Mouse (Mus musculus): Measurements from ENCODE around the gene Sp1. TPM values are rescaled to one million over a fixed set of nuclear protein-coding genes. Genes with fewer than 3 reads are reported as not detected.

Gene Sp1
- polyA plus RNA-seq, 1 experiment from 2014 or later = 12.5 TPM

GRCm38 (mm10) chr15:102458904-102459317 is 53.0 kb downstream of the Sp1 start, which contains the start of gene Prr13:
Gene Prr13 (plus strand): TSS chr15:102459028.
- Histone ChIP-seq H3K4me1 (replicated peaks; ENCODE audit: control insufficient read depth, insufficient read depth, low read length) (no peaks in the 10 kb centered on the region), H3K27ac (ENCODE audit: low read depth, low read length) (no peak within 1 kb of the TSS)
- peak; percentile 66 for ATAC-seq (replicated peaks; ENCODE audit: low FRiP score)

DNA sequence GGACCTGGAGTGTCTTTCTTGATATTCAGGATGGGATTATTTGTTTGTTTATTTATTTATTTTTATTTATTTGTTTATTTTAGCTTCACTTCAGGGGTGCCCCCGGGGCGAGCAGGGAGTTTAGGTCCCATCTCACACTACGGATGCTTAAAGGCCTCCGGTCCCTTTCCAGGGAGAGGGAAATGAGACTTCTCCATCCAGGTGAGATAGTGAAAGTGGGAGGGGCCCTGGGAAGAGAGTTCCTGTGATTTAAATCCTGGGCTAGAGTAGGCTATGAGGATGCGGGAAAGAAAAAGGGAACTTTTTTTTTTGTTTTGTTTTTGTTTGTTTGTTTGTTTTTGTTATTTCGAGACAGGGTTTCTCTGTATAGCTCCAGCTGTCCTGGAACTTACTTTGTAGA is 53.4 kb downstream of the Sp1 start:
- H3K4me1 ChIP-seq (replicated peaks; ENCODE audit: control insufficient read depth, insufficient read depth, low read length) = no peaks in the 10 kb centered on the region
- H3K27ac ChIP-seq (ENCODE audit: low read depth, low read length) = no peak overlapping the region
- H3K9me3 ChIP-seq (ENCODE audit: control insufficient read depth, low read length) = no peaks in the 10 kb centered on the region
- H3K9ac ChIP-seq (ENCODE audit: low read length) = peak overlapping the region; percentile 56
- DNase-seq (ENCODE audit: low spot score) = no peak
- H3K4me2 ChIP-seq (ENCODE audit: low read depth, low read length, severe bottlenecking) = peak overlapping the region; percentile 50
- H3K27me3 ChIP-seq (ENCODE audit: control insufficient read depth, insufficient read depth, low read length) = no peaks in the 10 kb centered on the region
- H3K4me3 ChIP-seq (ENCODE audit: low read depth, low read length) = peak overlapping the region; percentile 43
- ATAC-seq (replicated peaks; ENCODE audit: low FRiP score) = 0 out of 2 replicates have a peak, but pooled peaks have one; percentile 28
- 32% methylated on average over 6 of the region's 6 CpGs for WGBS
- H3K36me3 ChIP-seq (ENCODE audit: control insufficient read depth, insufficient read depth, low read length) = no peaks in the 10 kb centered on the region

More at GRCm38 (mm10) chr15:102458904-102459317, 53.0 kb downstream of the Sp1 start, which contains the start of gene Prr13:
- Histone ChIP-seq H3K4me2 (ENCODE audit: low read depth, low read length, severe bottlenecking) (peak within 1 kb of the TSS; percentile 50), H3K4me3 (ENCODE audit: low read depth, low read length) (peak within 1 kb of the TSS; percentile 43), H3K27me3 (ENCODE audit: control insufficient read depth, insufficient read depth, low read length) (no peaks in the 10 kb centered on the region), H3K9ac (ENCODE audit: low read length) (peak within 1 kb of the TSS; percentile 56), H3K9me3 (ENCODE audit: control insufficient read depth, low read length) (no peaks in the 10 kb centered on the region), H3K36me3 (ENCODE audit: control insufficient read depth, insufficient read depth, low read length) (no peaks in the 10 kb centered on the region)
- under 1% methylated on average over 19 of the region's 19 CpGs for WGBS
- DNase-seq (ENCODE audit: low spot score) = peak; percentile 84

DNA sequence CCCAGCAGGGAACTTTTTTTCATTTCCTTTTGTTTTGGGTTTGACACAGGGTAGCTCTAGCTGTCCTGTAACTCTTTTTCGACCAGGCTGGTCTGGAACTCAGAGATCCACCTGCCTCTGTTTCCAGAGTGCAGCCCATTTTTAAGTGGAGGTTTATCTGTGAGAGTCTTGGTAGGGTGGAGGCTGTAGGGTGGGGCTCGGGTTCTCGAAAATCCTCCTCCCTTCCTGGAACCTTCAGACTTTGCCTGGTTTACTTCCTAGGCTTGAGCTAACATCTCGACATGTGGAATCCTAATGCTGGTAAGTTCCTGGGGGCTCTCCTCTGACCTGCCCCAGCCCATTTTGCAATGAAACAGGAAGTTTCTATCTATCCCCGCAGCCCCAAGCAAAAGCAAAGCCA is 53.9 kb downstream of the Sp1 start:
- Histone ChIP-seq H3K27ac (ENCODE audit: low read depth, low read length) (no peak overlapping the region), H3K9me3 (ENCODE audit: control insufficient read depth, low read length) (no peaks in the 10 kb centered on the region), H3K9ac (ENCODE audit: low read length) (no peak overlapping the region), H3K4me3 (ENCODE audit: low read depth, low read length) (no peak overlapping the region), H3K4me1 (replicated peaks; ENCODE audit: control insufficient read depth, insufficient read depth, low read length) (no peaks in the 10 kb centered on the region), H3K4me2 (ENCODE audit: low read depth, low read length, severe bottlenecking) (peak overlapping the region; percentile 50; the same call in 1 of the 2 replicates), H3K27me3 (ENCODE audit: control insufficient read depth, insufficient read depth, low read length) (no peaks in the 10 kb centered on the region), H3K36me3 (ENCODE audit: control insufficient read depth, insufficient read depth, low read length) (no peaks in the 10 kb centered on the region)
- DNase-seq (ENCODE audit: low spot score) (no peak), ATAC-seq (replicated peaks; ENCODE audit: low FRiP score) (0 out of 2 replicates have a peak, but pooled peaks have one; percentile 47)
- 71% methylated on average over 5 of the region's 5 CpGs for WGBS

GRCm38 (mm10) chr15:102460409-102460808 is 54.5 kb downstream of the Sp1 start:
- 87% methylated on average over 12 of the region's 12 CpGs for WGBS
- Histone ChIP-seq H3K9ac (ENCODE audit: low read length) (no peak overlapping the region), H3K27ac (ENCODE audit: low read depth, low read length) (no peak overlapping the region), H3K27me3 (ENCODE audit: control insufficient read depth, insufficient read depth, low read length) (no peaks in the 10 kb centered on the region), H3K4me2 (ENCODE audit: low read depth, low read length, severe bottlenecking) (no peak overlapping the region), H3K36me3 (ENCODE audit: control insufficient read depth, insufficient read depth, low read length) (no peaks in the 10 kb centered on the region), H3K9me3 (ENCODE audit: control insufficient read depth, low read length) (no peaks in the 10 kb centered on the region), H3K4me1 (replicated peaks; ENCODE audit: control insufficient read depth, insufficient read depth, low read length) (no peaks in the 10 kb centered on the region), H3K4me3 (ENCODE audit: low read depth, low read length) (no peak overlapping the region)
- DNase-seq (ENCODE audit: low spot score) (no peak), ATAC-seq (replicated peaks; ENCODE audit: low FRiP score) (no peak)

GRCm38 (mm10) chr15:102460971-102461370 is 55.0 kb downstream of the Sp1 start:
- DNase-seq (ENCODE audit: low spot score) (no peak), ATAC-seq (replicated peaks; ENCODE audit: low FRiP score) (no peak)
- Histone ChIP-seq H3K27me3 (ENCODE audit: control insufficient read depth, insufficient read depth, low read length) (no peaks in the 10 kb centered on the region), H3K4me3 (ENCODE audit: low read depth, low read length) (no peak overlapping the region), H3K27ac (ENCODE audit: low read depth, low read length) (no peak overlapping the region), H3K9ac (ENCODE audit: low read length) (no peak overlapping the region), H3K9me3 (ENCODE audit: control insufficient read depth, low read length) (no peaks in the 10 kb centered on the region), H3K4me2 (ENCODE audit: low read depth, low read length, severe bottlenecking) (no peak overlapping the region), H3K4me1 (replicated peaks; ENCODE audit: control insufficient read depth, insufficient read depth, low read length) (no peaks in the 10 kb centered on the region), H3K36me3 (ENCODE audit: control insufficient read depth, insufficient read depth, low read length) (no peaks in the 10 kb centered on the region)
- 80% methylated on average over 4 of the region's 4 CpGs for WGBS

- Histone ChIP-seq H3K4me1 (replicated peaks; ENCODE audit: control insufficient read depth, insufficient read depth, low read length) (no peaks in the 10 kb centered on the region), H3K27me3 (ENCODE audit: control insufficient read depth, insufficient read depth, low read length) (no peaks in the 10 kb centered on the region), H3K4me3 (ENCODE audit: low read depth, low read length) (no peak overlapping the region), H3K36me3 (ENCODE audit: control insufficient read depth, insufficient read depth, low read length) (no peaks in the 10 kb centered on the region), H3K9me3 (ENCODE audit: control insufficient read depth, low read length) (no peaks in the 10 kb centered on the region), H3K4me2 (ENCODE audit: low read depth, low read length, severe bottlenecking) (no peak overlapping the region), H3K27ac (ENCODE audit: low read depth, low read length) (no peak overlapping the region), H3K9ac (ENCODE audit: low read length) (no peak overlapping the region)
- ATAC-seq (replicated peaks; ENCODE audit: low FRiP score) (no peak), DNase-seq (ENCODE audit: low spot score) (no peak)
- WGBS = 85% methylated on average over 9 of the region's 9 CpGs
These were observed 55.6 kb downstream of the Sp1 start for GRCm38 (mm10) chr15:102461430-102462075.

DNA sequence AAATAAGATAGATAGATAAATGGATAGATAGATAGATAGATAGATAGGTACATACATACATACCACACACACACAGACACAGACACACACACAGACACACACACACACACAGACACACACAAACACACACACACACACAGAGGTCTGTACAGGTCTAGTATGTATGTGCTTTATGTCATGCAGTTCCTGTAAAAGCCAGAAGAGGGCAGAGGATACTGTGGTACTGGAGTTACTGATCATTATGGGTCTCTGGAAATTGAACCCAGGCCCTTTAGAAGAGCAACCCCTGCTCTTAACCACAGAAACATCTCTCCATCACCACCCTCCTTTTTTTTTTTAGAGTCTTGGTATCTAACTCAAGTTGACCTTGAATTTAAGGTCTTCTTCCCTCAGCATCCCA is 57.7 kb downstream of the Sp1 start:
- H3K4me1 ChIP-seq (replicated peaks; ENCODE audit: control insufficient read depth, insufficient read depth, low read length) = no peaks in the 10 kb centered on the region
- H3K36me3 ChIP-seq (ENCODE audit: control insufficient read depth, insufficient read depth, low read length) = no peaks in the 10 kb centered on the region
- no peaks in the 10 kb centered on the region for H3K9me3 ChIP-seq (ENCODE audit: control insufficient read depth, low read length)
- no peak for ATAC-seq (replicated peaks; ENCODE audit: low FRiP score)
- DNase-seq (ENCODE audit: low spot score) = no peak
- no peak overlapping the region for H3K9ac ChIP-seq (ENCODE audit: low read length)
- H3K27ac ChIP-seq (ENCODE audit: low read depth, low read length) = no peak overlapping the region
- no peak overlapping the region for H3K4me3 ChIP-seq (ENCODE audit: low read depth, low read length)
- H3K4me2 ChIP-seq (ENCODE audit: low read depth, low read length, severe bottlenecking) = no peak overlapping the region
- no peaks in the 10 kb centered on the region for H3K27me3 ChIP-seq (ENCODE audit: control insufficient read depth, insufficient read depth, low read length)

DNA sequence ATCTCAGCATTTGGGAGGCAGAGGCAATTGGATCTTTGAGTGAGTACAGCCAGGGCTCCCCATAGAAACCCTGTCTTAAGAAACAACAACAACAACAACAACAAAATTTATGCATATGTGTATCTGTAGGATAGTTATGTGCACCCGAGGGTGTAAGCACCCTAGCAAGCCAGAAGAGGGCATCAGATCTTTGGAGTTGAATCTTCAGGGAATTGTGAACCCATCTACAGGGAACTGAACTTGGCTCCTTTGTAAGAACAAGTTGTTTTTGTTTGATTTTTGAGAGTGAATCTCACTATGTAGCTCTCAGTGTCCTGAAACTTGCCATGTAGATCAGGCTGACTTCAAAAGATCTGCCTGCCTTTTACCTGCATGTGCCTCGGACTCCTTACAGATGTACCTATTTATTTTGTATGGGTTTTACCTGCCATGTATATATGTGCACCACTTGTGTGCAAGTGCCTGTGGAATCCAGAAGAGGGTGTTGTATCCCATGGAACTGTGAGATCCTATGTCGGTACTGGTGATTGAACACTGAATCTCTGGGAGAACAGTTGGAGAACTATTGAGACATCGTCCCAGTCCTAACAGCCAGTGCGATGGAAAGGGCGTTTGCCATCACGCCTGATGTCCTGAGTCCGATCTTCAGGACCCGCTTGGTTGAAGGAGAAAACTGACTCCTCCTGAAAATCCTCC is 62.9 kb downstream of the Sp1 start:
- Histone ChIP-seq H3K4me2 (ENCODE audit: low read depth, low read length, severe bottlenecking) (no peak overlapping the region), H3K9me3 (ENCODE audit: control insufficient read depth, low read length) (no peaks in the 10 kb centered on the region), H3K4me3 (ENCODE audit: low read depth, low read length) (no peak overlapping the region), H3K4me1 (replicated peaks; ENCODE audit: control insufficient read depth, insufficient read depth, low read length) (no peaks in the 10 kb centered on the region), H3K9ac (ENCODE audit: low read length) (no peak overlapping the region), H3K27me3 (ENCODE audit: control insufficient read depth, insufficient read depth, low read length) (no peaks in the 10 kb centered on the region), H3K27ac (ENCODE audit: low read depth, low read length) (no peak overlapping the region), H3K36me3 (ENCODE audit: control insufficient read depth, insufficient read depth, low read length) (no peaks in the 10 kb centered on the region)
- 97% methylated on average over 9 of the region's 9 CpGs for WGBS
- no peak for DNase-seq (ENCODE audit: low spot score)
- no peak for ATAC-seq (replicated peaks; ENCODE audit: low FRiP score)
